Mouse (Mus musculus): ENCODE results near the gene Arhgap31.

GRCm38 (mm10) chr16:38649431-38649827, 63.6 kb downstream of the Arhgap31 start:
- no peak for TF ChIP-seq CTCF (IDR thresholded peaks at IDR 0.05; ENCODE audit: borderline replicate concordance, extremely low read depth, insufficient read depth, insufficient read length)
- TF ChIP-seq POLR2A (IDR thresholded peaks at IDR 0.05; ENCODE audit: borderline replicate concordance, extremely low read depth, insufficient read depth, insufficient read length, poor library complexity, severe bottlenecking) = no peak
